Mouse (Mus musculus) CH12.LX (cell line): Measurements from ENCODE around the gene Hist1h3e. TPM values are rescaled to one million over a fixed set of nuclear protein-coding genes. Genes with fewer than 3 reads are reported as not detected.

Source experiments
- DNase-seq: peaks from one replicate; pipeline ENCODE4 v3.0.0-alpha.2; 2013; ENCODE audit errors: extremely low read depth
- H3K27ac ChIP-seq: 2 replicates; pipeline ENCODE4 v1.5.1; 2012; ENCODE audit warnings: low read depth, mild to moderate bottlenecking, control low read depth, moderate library complexity; ENCODE audit not compliant: insufficient read depth
- H3K27me3 ChIP-seq: replicated peaks from 2 replicates; pipeline ENCODE3; 2012; ENCODE audit warnings: inconsistent platforms
- H3K36me3 ChIP-seq, 2 experiments: replicated peaks in 1 of 2; 2 replicates each; pipeline versions ENCODE3 to v1.6.1; 2012; ENCODE audit warnings: inconsistent platforms in 1 of 2, low read length in 1 of 2, mild to moderate bottlenecking in 1 of 2, mixed read lengths in 1 of 2, moderate library complexity in 1 of 2; ENCODE audit not compliant: control insufficient read depth in 1 of 2, insufficient read depth in 1 of 2
- H3K4me1 ChIP-seq, 2 experiments: 2 replicates each; pipeline ENCODE4 v1.6.1; 2012; ENCODE audit warnings: inconsistent platforms in 1 of 2, moderate library complexity in 1 of 2; ENCODE audit not compliant: insufficient read depth in 2 of 2, control insufficient read depth in 1 of 2
- H3K4me2 ChIP-seq: 2 replicates; pipeline ENCODE4 v1.6.1; 2012; ENCODE audit warnings: low read depth, mild to moderate bottlenecking, control low read depth; ENCODE audit not compliant: poor library complexity, insufficient read depth, severe bottlenecking
- H3K4me3 ChIP-seq, 3 experiments: fragments of 150-350 bp in 1 of 3; sonication (generic) in 1 of 3; replicated peaks in 1 of 3; 2 replicates each; pipeline versions ENCODE3 to v1.5.1; 2011 to 2012; ENCODE audit warnings: low read depth in 2 of 3, low read length in 2 of 3, mild to moderate bottlenecking in 2 of 3, moderate library complexity in 2 of 3, control low read depth in 1 of 3, improper control_type of control experiment in 1 of 3, inconsistent platforms in 1 of 3, mixed read lengths in 1 of 3; ENCODE audit not compliant: poor library complexity in 1 of 3
- H3K79me2 ChIP-seq: replicated peaks from 2 replicates; pipeline ENCODE4 v1.6.1; 2012; ENCODE audit warnings: mild to moderate bottlenecking, moderate library complexity; ENCODE audit not compliant: control insufficient read depth, poor library complexity, insufficient read depth, severe bottlenecking; ENCODE audit errors: extremely low read depth
- H3K9ac ChIP-seq: 2 replicates; pipeline ENCODE4 v1.6.1; 2012; ENCODE audit warnings: low read depth, mild to moderate bottlenecking, control low read depth, moderate library complexity; ENCODE audit not compliant: insufficient read depth
- H3K9me3 ChIP-seq: replicated peaks from 2 replicates; pipeline ENCODE3; 2012; ENCODE audit warnings: low read length, inconsistent platforms, mixed read lengths
- CHD1 ChIP-seq: IDR thresholded peaks from 2 replicates; pipeline ENCODE4 v1.6.1; 2012; ENCODE audit warnings: low read depth, low read length, improper control_type of control experiment, inconsistent platforms
- CHD2 ChIP-seq: IDR thresholded peaks from 2 replicates; pipeline ENCODE4 v1.6.1; 2011; ENCODE audit warnings: low read length, improper control_type of control experiment
- E2F4 ChIP-seq: IDR thresholded peaks from 2 replicates; pipeline ENCODE4 v1.6.1; 2011; ENCODE audit warnings: low read depth, low read length, improper control_type of control experiment; ENCODE audit not compliant: insufficient replicate concordance
- ELF1 ChIP-seq: IDR thresholded peaks from 2 replicates; pipeline ENCODE4 v1.6.1; 2014; ENCODE audit warnings: low read depth, mild to moderate bottlenecking, inconsistent platforms, low read length, improper control_type of control experiment
- EP300 ChIP-seq: IDR thresholded peaks from 2 replicates; pipeline ENCODE4 v1.6.1; 2011; ENCODE audit warnings: low read length, improper control_type of control experiment
- ETS1 ChIP-seq: conservative IDR thresholded peaks from 2 replicates; pipeline ENCODE4 v1.6.1; 2012; ENCODE audit warnings: low read depth, mild to moderate bottlenecking, inconsistent platforms, low read length, improper control_type of control experiment, moderate library complexity
- HCFC1 ChIP-seq: IDR thresholded peaks from 2 replicates; pipeline ENCODE4 v1.6.1; 2012; ENCODE audit warnings: low read depth, mild to moderate bottlenecking, inconsistent platforms, low read length, improper control_type of control experiment
- MAFK ChIP-seq: IDR thresholded peaks from 2 replicates; pipeline ENCODE4 v1.6.1; 2011; ENCODE audit warnings: low read length, improper control_type of control experiment; ENCODE audit not compliant: insufficient replicate concordance
- NELFE ChIP-seq: IDR thresholded peaks from 2 replicates; pipeline ENCODE4 v1.6.1; 2011; ENCODE audit warnings: low read depth, low read length, improper control_type of control experiment
- NRF1 ChIP-seq: IDR thresholded peaks from 2 replicates; pipeline ENCODE4 v1.6.1; 2014; ENCODE audit warnings: low read depth, mild to moderate bottlenecking, inconsistent platforms, low read length, improper control_type of control experiment, moderate library complexity
- RCOR1 ChIP-seq: conservative IDR thresholded peaks from 2 replicates; pipeline ENCODE4 v1.6.1; 2012; ENCODE audit warnings: low read depth, mild to moderate bottlenecking, inconsistent platforms, low read length, improper control_type of control experiment
- SIN3A ChIP-seq: IDR thresholded peaks from 2 replicates; pipeline ENCODE4 v1.6.1; 2012; ENCODE audit warnings: low read length, improper control_type of control experiment, inconsistent platforms
- SMC3 ChIP-seq: IDR thresholded peaks from 2 replicates; pipeline ENCODE4 v1.6.1; 2011; ENCODE audit warnings: low read depth, low read length, improper control_type of control experiment
- TBP ChIP-seq: conservative IDR thresholded peaks from 2 replicates; pipeline ENCODE4 v1.6.1; 2011; ENCODE audit warnings: low read depth, low read length, improper control_type of control experiment
- TCF12 ChIP-seq: IDR thresholded peaks from 2 replicates; pipeline ENCODE4 v1.6.1; 2014; ENCODE audit warnings: low read depth, mild to moderate bottlenecking, inconsistent platforms, low read length, improper control_type of control experiment
- UBTF ChIP-seq: IDR thresholded peaks from 2 replicates; pipeline ENCODE4 v1.6.1; 2012; ENCODE audit warnings: low read depth, mild to moderate bottlenecking, inconsistent platforms, low read length, improper control_type of control experiment, moderate library complexity
- ZC3H11A ChIP-seq: IDR thresholded peaks from 2 replicates; pipeline ENCODE4 v1.6.1; 2012; ENCODE audit warnings: low read depth, mild to moderate bottlenecking, inconsistent platforms, low read length, improper control_type of control experiment
- dilution Hi-C: fragments of 300-500 bp; cut with MboI; formaldehyde crosslinking; loops from 2 replicates; pipeline ENCODE4 v1.14.3; 2020; ENCODE audit warnings: low sequenced_read_pairs; ENCODE audit not compliant: extremely low pct_unique_long_range_greater_than_20kb, extremely low pct_ligation_motif_present
- in situ Hi-C: fragments of 300-500 bp; cut with MboI; formaldehyde crosslinking; loops from 3 replicates; pipeline ENCODE4 v1.14.3; 2019; ENCODE audit warnings: low sequenced_read_pairs, low pct_ligation_motif_present, low pct_unique_long_range_greater_than_20kb, mixed read lengths
- polyA plus RNA-seq: library from polyadenylated mRNA; unstranded; fragments of >175 nt; gene quantifications from 2 replicates; pipeline ENCODE4 v1.2.1, GENCODE M21; 2012; ENCODE audit warnings: low read depth; ENCODE audit not compliant: insufficient read length
- total RNA-seq, 2 experiments: library from RNA; depleted of rRNA; stranded (reverse); fragments of 300-350 nt in 1 of 2; fragments of >200 nt in 1 of 2; gene quantifications; 2 replicates each; pipeline ENCODE4 v1.2.3; 2012 to 2014

Gene Hist1h3e
- total and polyA plus RNA-seq, 3 experiments, result 3.1 to 1,484 (median 24.2) TPM

DNA sequence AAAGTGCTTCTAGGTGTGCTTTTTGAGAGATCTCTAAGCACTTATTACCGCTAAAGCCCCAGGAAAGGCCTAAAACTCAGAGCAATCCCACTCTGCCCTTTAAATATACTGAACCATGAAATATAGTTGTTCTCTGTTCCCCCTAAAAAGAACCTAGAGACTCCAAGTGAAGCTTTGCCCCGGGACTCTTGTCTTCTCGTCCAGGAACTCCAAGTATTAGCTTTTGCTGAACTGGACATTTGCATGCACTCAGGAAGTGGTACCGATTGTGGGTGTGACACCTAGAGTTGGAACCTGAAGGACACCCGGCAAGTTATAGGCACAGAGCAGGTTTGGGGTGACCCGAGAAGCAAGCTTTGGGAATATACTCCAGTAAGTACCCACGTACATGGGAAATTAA, 29.0 kb upstream of the Hist1h3e start:
- Histone ChIP-seq H3K79me2 (no peaks in the 10 kb centered on the region), H3K36me3 (no peaks in the 10 kb centered on the region), H3K4me2 (peak overlapping the region; percentile 51), H3K9ac (peak overlapping the region; percentile 40; the same call in 1 of the 2 replicates), H3K4me1 (peaks cover 0 to 45% of the 10 kb centered on the region in 2 experiments; a peak in 3 of 4 replicates), H3K27me3 (no peaks in the 10 kb centered on the region), H3K4me3 (no peak overlapping the region), H3K9me3 (no peaks in the 10 kb centered on the region), H3K27ac (no peak overlapping the region)
- DNase-seq, result no peak
- in situ Hi-C loops (loop anchor here (5.0 kb wide), 1 partner anchor 159 kb away; no protein-coding TSS in a partner anchor), dilution Hi-C loops (no loop called here)
- TF ChIP-seq ELF1 (peak; percentile 76), RCOR1 (0 out of 2 replicates have a peak, but pooled peaks have one; percentile 32), NELFE (peak; percentile 51; the same call in 1 of the 2 replicates), SIN3A (peak; percentile 35; the same call in 1 of the 2 replicates), EP300 (peak; percentile 38; the same call in 1 of the 2 replicates), SMC3 (no peak), NRF1 (no peak), HCFC1 (peak; percentile 33; the same call in 1 of the 2 replicates), ETS1 (no peak), UBTF (no peak), MAFK (peak; percentile 34; the same call in 1 of the 2 replicates), TBP (0 out of 2 replicates have a peak, but pooled peaks have one; percentile 23), TCF12 (peak; percentile 46; the same call in 1 of the 2 replicates), CHD2 (no peak), CHD1 (no peak), E2F4 (0 out of 2 replicates have a peak, but pooled peaks have one; percentile 60), ZC3H11A (no peak)

DNA sequence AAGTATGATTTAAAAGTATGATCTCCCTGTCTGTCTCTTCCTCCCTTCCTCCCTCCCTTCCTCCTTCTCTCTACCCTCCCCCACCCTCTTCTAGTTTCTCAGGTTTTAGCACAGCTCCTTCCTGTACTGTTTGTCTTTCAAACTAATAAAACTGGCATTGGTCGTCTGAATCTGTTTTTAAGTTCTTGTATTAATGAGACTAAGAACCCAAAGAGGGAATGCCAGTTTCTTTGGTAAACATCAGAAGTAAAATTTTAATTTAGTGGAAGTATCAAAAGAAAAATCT, 24.7 kb upstream of the Hist1h3e start:
- DNase-seq, result peak; percentile 42
- H3K79me2 ChIP-seq, result no peaks in the 10 kb centered on the region
- peak overlapping the region; percentile 97 for H3K4me2 ChIP-seq
- TF ChIP-seq CHD2, result peak; percentile 81
- no peak for TF ChIP-seq ELF1
- TF ChIP-seq, all 38 proteins: peak for 1
- dilution Hi-C loops, result no loop called here
- H3K27me3 ChIP-seq, result no peaks in the 10 kb centered on the region
- in situ Hi-C loops, result no loop called here
- peaks cover 3 to 51% of the 10 kb centered on the region in 2 experiments for H3K4me1 ChIP-seq
- H3K4me3 ChIP-seq, result no peak overlapping the region
- no peaks in the 10 kb centered on the region for H3K36me3 ChIP-seq
- H3K27ac ChIP-seq, result peak overlapping the region; percentile 74; the same call in 1 of the 2 replicates
- no peaks in the 10 kb centered on the region for H3K9me3 ChIP-seq
- H3K9ac ChIP-seq, result peak overlapping the region; percentile 94
